Mouse (Mus musculus) liver, embryonic 14.5 days (tissue): ENCODE results near the gene Ppp4r4.

Source experiments
- CTCF ChIP-seq: IDR thresholded peaks from 2 replicates; pipeline ENCODE4 v1.5.1; 2016; ENCODE audit warnings: antibody characterized with exemption, low read depth, control low read depth
- EP300 ChIP-seq: IDR thresholded peaks from 2 replicates; pipeline ENCODE4 v1.6.1; 2016; ENCODE audit warnings: antibody characterized with exemption, low read depth

DNA sequence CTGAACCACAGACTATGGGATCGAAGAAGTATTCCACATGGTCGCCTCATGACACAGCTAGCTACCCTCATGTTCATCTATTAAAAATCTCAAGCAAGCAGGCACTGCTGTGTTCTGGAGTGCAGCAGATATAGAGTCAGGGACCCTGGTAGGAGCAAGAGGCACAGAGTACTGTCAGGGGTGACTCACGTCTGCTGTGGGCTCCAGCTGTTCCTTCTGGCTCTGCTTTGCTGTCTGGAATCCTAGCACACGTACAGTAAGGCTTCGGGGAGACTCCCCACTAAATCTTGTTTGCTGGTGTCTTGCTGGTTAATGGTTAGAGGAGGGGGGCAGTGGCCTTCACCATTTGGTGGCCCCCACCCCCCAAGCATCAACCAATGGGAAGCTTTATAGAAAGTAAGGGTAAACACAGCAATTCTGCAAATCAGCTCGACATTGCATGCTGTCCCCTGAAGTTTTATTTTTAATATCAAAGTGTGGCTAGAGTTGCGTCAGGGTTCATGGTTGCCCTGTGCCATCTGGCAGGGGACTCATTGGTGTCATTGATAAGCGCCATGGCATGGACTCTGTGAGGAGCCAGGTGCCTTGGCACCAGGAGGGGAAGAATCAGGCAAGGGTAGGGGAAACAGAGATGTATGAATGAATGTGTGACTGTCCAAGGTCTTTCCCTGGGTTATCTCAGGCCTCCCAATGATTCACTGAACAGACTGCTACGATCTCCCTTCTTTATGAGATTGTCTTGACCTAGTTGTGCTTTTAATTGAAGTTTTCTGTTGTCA, 125.0 kb downstream of the Ppp4r4 start, which contains the start of gene Serpina6:
- TF ChIP-seq CTCF: no peak
- TF ChIP-seq EP300: no peak
